ENCODE assay signal across 26 mouse cellular contexts in genomic region chr7:26939262-26939661, GRCm38 (mm10). TPM values are rescaled to one million over a fixed set of nuclear protein-coding genes. Genes with fewer than 3 reads are reported as not detected.
A peak's percentile ranks its signal among the peaks of the same experiment; 100 is the strongest.
DNase-seq lines count a peak whose midpoint lies in the region; ATAC-seq and TF ChIP-seq lines count a peak whose summit lies in the region.
"Had no signal": no experiment of that assay in that cellular context is flagged by ENCODE, and none has a peak within 500 bp of the region (broad histone marks: within the 10 kb centered on the region; RNA-seq: fewer than 3 reads in every experiment).

Gene Cyp2a22, minus strand, starts transcription at chr7:26939384.

- H3K27me3 ChIP-seq in heart, embryonic 11.5 days (ENCODE audit: control insufficient read depth, insufficient read depth, low read length): no peaks in the 10 kb centered on the region
- no peaks in the 10 kb centered on the region for H3K27me3 ChIP-seq in liver, embryonic 15.5 days
- no peaks in the 10 kb centered on the region for H3K27me3 ChIP-seq in liver, embryonic 12.5 days (replicated peaks)
- H3K27me3 ChIP-seq in liver, postnatal 0 days (ENCODE audit: insufficient read depth, low read length): no peaks in the 10 kb centered on the region
- H3K27me3 ChIP-seq in stomach, postnatal 0 days (ENCODE audit: control insufficient read depth, insufficient read depth, low read length): no peaks in the 10 kb centered on the region
- H3K27me3 ChIP-seq: embryonic facial prominence, embryonic 13.5 days; embryonic facial prominence, embryonic 15.5 days; forebrain, embryonic 12.5 days had no signal

- H3K36me3 ChIP-seq in heart, embryonic 11.5 days (ENCODE audit: control insufficient read depth, insufficient read depth, low read length): no peaks in the 10 kb centered on the region
- H3K36me3 ChIP-seq in liver, embryonic 15.5 days (replicated peaks): no peaks in the 10 kb centered on the region
- H3K36me3 ChIP-seq in liver, embryonic 12.5 days: no peaks in the 10 kb centered on the region
- H3K36me3 ChIP-seq in liver, postnatal 0 days (replicated peaks; ENCODE audit: insufficient read depth, low read length): no peaks in the 10 kb centered on the region
- no peaks in the 10 kb centered on the region for H3K36me3 ChIP-seq in stomach, postnatal 0 days (ENCODE audit: control insufficient read depth, insufficient read depth, low read length)
- H3K36me3 ChIP-seq: embryonic facial prominence, embryonic 13.5 days; embryonic facial prominence, embryonic 15.5 days; forebrain, embryonic 10.5 days; forebrain, embryonic 12.5 days had no signal

- H3K4me1 ChIP-seq in heart, embryonic 11.5 days (ENCODE audit: control insufficient read depth, insufficient read depth, low read length): no peaks in the 10 kb centered on the region
- H3K4me1 ChIP-seq in liver, embryonic 15.5 days (replicated peaks): no peaks in the 10 kb centered on the region
- H3K4me1 ChIP-seq in liver, embryonic 12.5 days: no peaks in the 10 kb centered on the region
- H3K4me1 ChIP-seq in liver, postnatal 0 days (ENCODE audit: insufficient read depth): no peaks in the 10 kb centered on the region
- H3K4me1 ChIP-seq in stomach, postnatal 0 days (replicated peaks; ENCODE audit: control insufficient read depth, insufficient read depth): no peaks in the 10 kb centered on the region
- H3K4me1 ChIP-seq: embryonic facial prominence, embryonic 13.5 days; embryonic facial prominence, embryonic 15.5 days; forebrain, embryonic 10.5 days; forebrain, embryonic 12.5 days had no signal

- TF ChIP-seq EP300 in liver, postnatal 0 days (IDR thresholded peaks at IDR 0.05; ENCODE audit: low read depth): peak; percentile 54; the same call in 1 of the 2 replicates
- no peak for TF ChIP-seq EP300 in stomach, postnatal 0 days (optimal IDR thresholded peaks at IDR 0.05)

- no peak within 1 kb of the TSS for H3K27ac ChIP-seq in heart, embryonic 11.5 days (ENCODE audit: low read depth, low read length)
- H3K27ac ChIP-seq in liver, embryonic 15.5 days (replicated peaks): no peak within 1 kb of the TSS
- H3K27ac ChIP-seq in liver, embryonic 12.5 days: no peak within 1 kb of the TSS
- no peak within 1 kb of the TSS for H3K27ac ChIP-seq in liver, postnatal 0 days (ENCODE audit: low read depth)
- no peak within 1 kb of the TSS for H3K27ac ChIP-seq in stomach, postnatal 0 days (replicated peaks)
- H3K27ac ChIP-seq: embryonic facial prominence, embryonic 13.5 days; embryonic facial prominence, embryonic 15.5 days; forebrain, embryonic 10.5 days; forebrain, embryonic 12.5 days had no signal

- H3K4me2 ChIP-seq in heart, embryonic 11.5 days: no peak within 1 kb of the TSS
- no peak within 1 kb of the TSS for H3K4me2 ChIP-seq in liver, embryonic 15.5 days
- no peak within 1 kb of the TSS for H3K4me2 ChIP-seq in liver, embryonic 12.5 days
- no peak within 1 kb of the TSS for H3K4me2 ChIP-seq in liver, postnatal 0 days (ENCODE audit: low read depth, low read length)
- no peak within 1 kb of the TSS for H3K4me2 ChIP-seq in stomach, postnatal 0 days (replicated peaks; ENCODE audit: low read depth)
- H3K4me2 ChIP-seq: embryonic facial prominence, embryonic 13.5 days; embryonic facial prominence, embryonic 15.5 days; forebrain, embryonic 12.5 days had no signal

- 70% methylated on average over 4 of the region's 4 CpGs for WGBS in heart, embryonic 11.5 days (ENCODE audit: insufficient replicate concordance)
- 41% methylated on average over 4 of the region's 4 CpGs for WGBS in liver, embryonic 15.5 days (ENCODE audit: insufficient replicate concordance)
- WGBS in liver, embryonic 12.5 days (ENCODE audit: insufficient replicate concordance): 52% methylated on average over 4 of the region's 4 CpGs
- WGBS in liver, postnatal 0 days (ENCODE audit: insufficient replicate concordance): 61% methylated on average over 2 of the region's 4 CpGs
- WGBS in stomach, postnatal 0 days: 91% methylated on average over 4 of the region's 4 CpGs

- DNase-seq in heart, adult 11 months: peak; percentile 42
- peak; percentile 13 for DNase-seq in liver, postnatal 0 days
- DNase-seq in stomach, postnatal 0 days (ENCODE audit: low spot score): no peak
- DNase-seq: adrenal gland, adult 2 months; adrenal gland, postnatal 10 days; adrenal gland, postnatal 36 days; cerebellum, adult 11 months; cerebellum, adult 18-20 months; cerebellum, adult 8-10 months; cerebellum, adult 9-11 months; cerebellum, postnatal 14 days; cerebellum, postnatal 36 days; embryo, embryonic 11 days had no signal

- no peak within 1 kb of the TSS for H3K9ac ChIP-seq in heart, embryonic 11.5 days (ENCODE audit: low read depth, low read length)
- no peak within 1 kb of the TSS for H3K9ac ChIP-seq in liver, embryonic 15.5 days
- no peak within 1 kb of the TSS for H3K9ac ChIP-seq in liver, embryonic 12.5 days
- no peak within 1 kb of the TSS for H3K9ac ChIP-seq in liver, postnatal 0 days (replicated peaks)
- H3K9ac ChIP-seq in stomach, postnatal 0 days (ENCODE audit: low read length): no peak within 1 kb of the TSS
- H3K9ac ChIP-seq: embryonic facial prominence, embryonic 13.5 days; embryonic facial prominence, embryonic 15.5 days; forebrain, embryonic 12.5 days had no signal

- ATAC-seq in heart, embryonic 11.5 days (replicated peaks; ENCODE audit: insufficient number of reproducible peaks, low FRiP score, low TSS enrichment): no peak
- peak; percentile 61 for ATAC-seq in liver, embryonic 15.5 days (ENCODE audit: insufficient read depth)
- no peak for ATAC-seq in liver, embryonic 12.5 days
- peak; percentile 35; the same call in 1 of the 2 replicates for ATAC-seq in liver, postnatal 0 days
- ATAC-seq in stomach, postnatal 0 days (ENCODE audit: low FRiP score, low TSS enrichment): no peak
- ATAC-seq: forebrain, embryonic 14.5 days; forebrain, embryonic 16.5 days had no signal

- no peak within 1 kb of the TSS for H3K4me3 ChIP-seq in heart, embryonic 11.5 days (ENCODE audit: low read depth, low read length)
- H3K4me3 ChIP-seq in liver, embryonic 15.5 days (replicated peaks): no peak within 1 kb of the TSS
- no peak within 1 kb of the TSS for H3K4me3 ChIP-seq in liver, embryonic 12.5 days
- H3K4me3 ChIP-seq in liver, postnatal 0 days (ENCODE audit: low read depth, low read length): no peak within 1 kb of the TSS
- no peak within 1 kb of the TSS for H3K4me3 ChIP-seq in stomach, postnatal 0 days (ENCODE audit: low read depth, low read length)
- H3K4me3 ChIP-seq: embryonic facial prominence, embryonic 13.5 days; embryonic facial prominence, embryonic 15.5 days; erythroblast, embryonic 14.5 days; forebrain, embryonic 10.5 days; forebrain, embryonic 12.5 days had no signal

- no peaks in the 10 kb centered on the region; the same call in 1 of the 2 replicates for H3K9me3 ChIP-seq in heart, embryonic 11.5 days (replicated peaks; ENCODE audit: control insufficient read depth, low read length)
- H3K9me3 ChIP-seq in liver, embryonic 15.5 days (replicated peaks): no peaks in the 10 kb centered on the region
- H3K9me3 ChIP-seq in liver, embryonic 12.5 days (replicated peaks): no peaks in the 10 kb centered on the region
- H3K9me3 ChIP-seq in liver, postnatal 0 days (ENCODE audit: low read length): no peaks in the 10 kb centered on the region
- H3K9me3 ChIP-seq in stomach, postnatal 0 days (ENCODE audit: control insufficient read depth, low read length): no peaks in the 10 kb centered on the region
- H3K9me3 ChIP-seq: embryonic facial prominence, embryonic 13.5 days; embryonic facial prominence, embryonic 15.5 days had no signal

- no peak for TF ChIP-seq CTCF in liver, postnatal 0 days (IDR thresholded peaks at IDR 0.05; ENCODE audit: low read depth)
- TF ChIP-seq CTCF in stomach, postnatal 0 days (IDR thresholded peaks at IDR 0.05; ENCODE audit: low read depth): no peak

RNA-seq across cellular contexts. Expression of gene Cyp2a22, which starts in this region (rescaled TPM):
- not detected in 2 replicates for polyA plus RNA-seq in heart, embryonic 11.5 days (2014; fragmentation: Nextera tagmentation; extraction: Ambion mirVana)
- 1.2 and 1.9 TPM in 2 replicates for polyA plus RNA-seq in liver, embryonic 15.5 days (2015; fragmentation: Nextera tagmentation; extraction: Ambion mirVana)
- polyA plus RNA-seq in liver, embryonic 12.5 days (2016; fragmentation: Nextera tagmentation; extraction: Ambion mirVana): not detected in 2 replicates
- polyA plus RNA-seq in liver, postnatal 0 days (2015; fragmentation: Nextera tagmentation; extraction: Ambion mirVana): 19.3 and 19.6 TPM in 2 replicates
- 0.02 TPM in 1 of 2 replicates, not detected in the other for polyA plus RNA-seq in stomach, postnatal 0 days (2015; fragmentation: Nextera tagmentation; extraction: Ambion mirVana)
- polyA plus RNA-seq: adrenal gland, adult 2 months; brain, embryonic 14.5 days; C2C12; embryonic facial prominence, embryonic 11.5 days; embryonic facial prominence, embryonic 13.5 days; embryonic facial prominence, embryonic 15.5 days; forebrain, embryonic 10.5 days; forebrain, embryonic 12.5 days; forebrain, embryonic 14.5 days; forebrain, embryonic 16.5 days had no signal

Comparison
In these comparisons a context has a peak if more than half of its experiments do, and no peak if none do; other contexts are left out.
1. ATAC-seq: peak in liver, embryonic 15.5 days (single experiment) and liver, postnatal 0 days (single experiment); none in heart, embryonic 11.5 days (single experiment), liver, embryonic 12.5 days (single experiment) and stomach, postnatal 0 days (single experiment).